Mouse (Mus musculus) brown adipose tissue, adult 24 weeks (tissue): ENCODE results near the gene Il9r. TPM values are rescaled to one million over a fixed set of nuclear protein-coding genes. Genes with fewer than 3 reads are reported as not detected.

Experiments
- H3K27ac ChIP-seq: fragments of 200-500 bp; replicated peaks from 2 replicates; pipeline ENCODE4 v1.5.1; 2012; ENCODE audit warnings: low read depth, mild to moderate bottlenecking, low read length
- H3K4me1 ChIP-seq: fragments of 200-500 bp; 2 replicates; pipeline ENCODE4 v1.6.1; 2012; ENCODE audit warnings: low read length, mixed read lengths; ENCODE audit not compliant: control insufficient read depth, insufficient read depth, insufficient read length
- H3K4me3 ChIP-seq: fragments of 200-500 bp; 2 replicates; pipeline ENCODE4 v1.5.1; 2012; ENCODE audit warnings: low read depth, mild to moderate bottlenecking, low read length, moderate library complexity; ENCODE audit not compliant: insufficient read depth
- polyA plus RNA-seq: library from polyadenylated mRNA; stranded (reverse); fragments of >200 nt; gene quantifications from 2 replicates; pipeline ENCODE4 v1.2.4, GENCODE M21; 2012; ENCODE audit not compliant: missing spikeins, insufficient read depth, insufficient read length

Gene Il9r
- not detected in 2 replicates for polyA plus RNA-seq

DNA sequence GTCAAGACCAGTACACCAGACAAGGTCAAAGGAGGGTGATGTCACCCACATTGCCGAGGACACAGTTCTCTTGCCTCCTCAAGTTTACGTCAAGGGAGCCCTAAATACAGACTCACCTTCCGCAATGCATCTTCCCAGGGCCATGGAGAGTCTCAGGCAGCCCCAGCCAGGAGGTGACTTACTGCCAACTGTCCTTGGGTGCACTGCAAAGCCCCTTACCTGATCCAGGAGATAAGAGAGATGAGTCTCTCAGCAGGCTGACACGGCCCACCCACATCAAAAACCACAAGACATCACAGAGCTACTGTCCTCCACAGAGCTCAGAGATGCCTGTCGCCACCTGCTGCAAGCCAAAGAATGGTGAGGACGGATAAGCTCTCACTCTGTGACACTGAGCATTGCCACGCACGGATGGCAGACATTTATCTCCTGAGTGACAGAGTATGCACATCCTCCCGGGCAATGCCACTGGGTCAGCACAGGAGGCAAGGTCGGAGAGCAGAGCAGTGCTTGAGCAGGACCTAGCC, at the start of gene Il9r:
Il9r (minus strand) TSS at position 205 of the 527 bp plus-strand sequence.
- Histone ChIP-seq H3K27ac (no peak within 1 kb of the TSS), H3K4me3 (no peak within 1 kb of the TSS), H3K4me1 (no peaks in the 10 kb centered on the region)

DNA sequence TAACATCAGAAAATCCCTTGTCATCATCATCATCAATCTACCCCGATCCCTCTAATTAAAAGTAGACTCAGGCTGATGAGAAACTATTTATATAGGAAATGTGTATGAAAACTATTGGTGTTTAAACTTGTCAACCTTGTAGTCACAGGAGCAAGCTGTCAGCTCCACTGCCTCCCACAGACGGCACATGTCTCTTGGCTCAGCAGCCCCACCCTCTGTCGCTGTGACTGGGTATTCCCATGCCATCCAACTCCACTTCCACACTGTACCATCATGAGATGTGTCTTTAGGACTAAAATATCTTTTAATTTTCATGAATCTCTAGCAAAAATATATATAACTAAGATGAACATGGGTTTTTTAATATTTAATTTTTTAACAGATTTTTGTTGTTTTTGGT, 48.3 kb upstream of the Il9r start:
- H3K27ac ChIP-seq = no peak overlapping the region
- H3K4me1 ChIP-seq = peaks cover 2% of the 10 kb centered on the region; the same call in 1 of the 2 replicates
- H3K4me3 ChIP-seq = no peak overlapping the region

DNA sequence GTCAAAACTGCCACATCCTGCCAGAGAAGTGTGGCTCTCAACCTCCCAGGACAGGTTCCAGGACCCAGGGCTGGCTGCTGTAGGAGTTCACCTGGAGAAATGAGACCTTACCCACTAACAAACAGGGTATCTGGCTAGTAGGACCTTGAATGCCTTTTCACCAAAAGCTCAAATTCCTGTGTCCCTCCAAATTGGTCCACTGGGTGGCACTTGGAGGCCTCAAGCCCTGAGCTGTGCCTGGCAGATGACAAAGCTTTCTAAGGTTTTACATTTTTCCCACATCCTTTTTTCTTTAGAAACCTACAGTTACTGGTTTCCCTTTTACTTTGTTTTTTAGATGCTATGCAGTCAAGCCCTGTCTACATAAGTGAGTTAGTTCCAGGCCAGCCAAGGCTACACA, 47.0 kb upstream of the Il9r start:
- peaks cover 2% of the 10 kb centered on the region; the same call in 1 of the 2 replicates for H3K4me1 ChIP-seq
- H3K27ac ChIP-seq = no peak overlapping the region
- no peak overlapping the region for H3K4me3 ChIP-seq

DNA sequence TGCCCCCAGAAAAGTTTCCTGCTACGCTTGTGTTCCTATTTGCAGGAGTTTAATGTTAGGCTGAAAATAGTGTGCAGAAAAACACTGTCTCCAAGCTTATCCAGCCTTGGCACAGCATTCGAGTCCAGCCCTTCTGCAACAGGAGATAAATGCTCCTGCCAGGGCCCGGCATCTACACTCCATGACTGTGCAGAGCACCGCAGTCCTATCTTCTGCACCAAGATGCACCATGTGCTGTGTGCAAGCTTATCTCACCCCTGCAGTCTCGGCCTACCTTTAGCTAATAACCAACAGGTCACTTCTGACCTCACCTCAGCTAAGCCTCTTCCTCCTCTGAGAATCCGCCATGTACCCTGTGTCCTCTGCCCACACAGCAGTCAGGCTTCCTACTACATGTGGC, 45.5 kb upstream of the Il9r start:
- Histone ChIP-seq H3K4me3 (no peak overlapping the region), H3K27ac (no peak overlapping the region), H3K4me1 (peaks cover 2% of the 10 kb centered on the region; the same call in 1 of the 2 replicates)

DNA sequence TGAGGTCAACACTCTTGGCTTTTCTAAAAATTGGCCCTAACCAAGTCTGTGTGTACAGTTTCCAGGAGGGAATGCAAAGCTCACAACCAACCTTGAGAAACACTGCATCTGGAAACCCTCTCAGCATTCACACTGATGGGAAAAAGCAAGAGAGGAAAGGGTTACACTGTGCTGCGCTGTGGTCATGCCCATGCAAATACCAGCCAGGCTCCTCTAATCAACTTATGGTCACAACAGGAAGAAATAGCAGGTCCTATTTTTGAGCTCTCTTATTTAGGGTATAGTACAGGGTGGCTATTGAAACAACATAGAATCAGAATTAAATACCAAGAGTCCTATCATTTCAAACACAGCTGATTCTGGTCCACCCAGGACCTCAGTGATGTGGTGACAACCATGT, 44.5 kb upstream of the Il9r start:
- Histone ChIP-seq H3K4me3 (no peak overlapping the region), H3K27ac (0 out of 2 replicates have a peak overlapping the region, but pooled peaks have one; percentile 21), H3K4me1 (peaks cover 2% of the 10 kb centered on the region; the same call in 1 of the 2 replicates)

DNA sequence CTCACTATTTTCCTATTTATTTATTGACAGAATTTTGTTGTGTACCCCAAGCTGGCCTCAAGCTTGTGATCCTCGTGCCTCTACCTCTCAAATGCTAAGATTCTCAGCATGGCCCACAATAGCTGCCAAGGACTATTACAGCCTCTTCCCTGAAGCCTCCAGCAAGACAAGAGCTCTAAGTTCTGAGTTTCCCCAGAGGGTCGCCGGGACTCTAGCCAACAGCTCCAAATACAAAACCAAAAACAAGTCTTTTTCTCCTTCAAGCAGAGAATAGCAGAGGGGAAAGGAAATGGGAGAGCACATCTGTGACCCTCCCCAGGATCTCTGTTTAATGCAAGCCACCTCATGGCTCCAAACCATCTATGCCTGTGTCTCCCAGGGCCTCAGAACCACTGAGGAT, 44.0 kb upstream of the Il9r start:
- Histone ChIP-seq H3K4me1 (peaks cover 2% of the 10 kb centered on the region; the same call in 1 of the 2 replicates), H3K27ac (peak overlapping the region; percentile 58), H3K4me3 (no peak overlapping the region)

DNA sequence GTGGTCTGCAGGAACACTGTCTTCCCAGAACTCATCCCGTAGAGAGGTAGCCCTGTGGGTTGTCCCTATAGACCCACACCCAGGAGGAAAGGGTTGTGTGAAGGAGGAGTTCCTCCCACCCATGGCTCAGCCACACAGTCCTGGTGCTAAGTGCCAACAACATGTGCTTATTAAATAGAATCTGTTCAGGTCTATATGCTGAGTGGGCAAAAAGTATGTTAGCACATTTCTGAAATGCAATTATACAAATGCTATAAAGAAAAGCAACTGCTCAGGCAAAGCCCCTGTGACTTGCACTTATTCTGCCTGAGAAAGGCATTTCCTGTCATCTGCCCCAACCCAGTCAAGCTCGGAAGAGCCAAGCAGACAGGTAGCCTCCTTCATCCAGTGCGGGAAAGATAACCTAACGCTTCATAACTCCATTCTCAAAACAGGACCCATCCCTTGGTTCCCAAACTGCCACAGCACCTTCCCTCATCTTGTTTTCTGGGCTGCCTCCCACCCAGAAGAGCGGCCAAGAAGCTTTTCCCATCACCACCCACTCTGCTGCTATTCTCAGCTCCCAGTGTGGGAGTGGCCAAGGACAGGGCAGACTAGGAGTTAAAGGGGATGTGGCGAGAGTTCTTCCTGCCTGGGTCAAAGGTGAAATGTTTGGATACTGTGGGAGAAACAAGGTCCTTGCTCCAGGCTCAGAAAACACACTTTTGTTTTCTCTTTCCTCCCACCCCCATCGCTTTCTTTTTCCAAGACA, 43.3 kb upstream of the Il9r start:
- H3K4me3 ChIP-seq = no peak overlapping the region
- peak overlapping the region; percentile 58; the same call in 1 of the 2 replicates for H3K27ac ChIP-seq
- peaks cover 2% of the 10 kb centered on the region; the same call in 1 of the 2 replicates for H3K4me1 ChIP-seq

DNA sequence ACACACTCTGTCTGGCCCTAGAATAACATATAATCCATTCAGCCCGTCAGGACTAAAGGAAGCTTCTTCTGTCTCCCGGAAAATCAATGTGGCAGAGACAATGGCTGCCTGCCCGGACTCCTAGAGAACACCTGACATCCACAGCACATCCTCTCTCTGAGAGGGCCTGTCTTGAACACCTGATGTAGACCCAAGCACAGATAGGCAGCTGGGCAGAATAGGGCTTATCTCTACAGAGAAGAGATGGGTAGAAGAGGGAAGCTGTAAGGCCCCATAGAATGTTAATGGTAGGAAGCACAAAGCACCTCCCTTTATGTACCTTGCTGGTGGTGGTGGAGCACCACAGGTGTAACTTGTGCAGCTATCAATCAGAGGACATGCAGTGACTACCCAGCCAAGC, 42.1 kb upstream of the Il9r start:
- no peak overlapping the region for H3K27ac ChIP-seq
- H3K4me1 ChIP-seq = peaks cover 2% of the 10 kb centered on the region; the same call in 1 of the 2 replicates
- no peak overlapping the region for H3K4me3 ChIP-seq

DNA sequence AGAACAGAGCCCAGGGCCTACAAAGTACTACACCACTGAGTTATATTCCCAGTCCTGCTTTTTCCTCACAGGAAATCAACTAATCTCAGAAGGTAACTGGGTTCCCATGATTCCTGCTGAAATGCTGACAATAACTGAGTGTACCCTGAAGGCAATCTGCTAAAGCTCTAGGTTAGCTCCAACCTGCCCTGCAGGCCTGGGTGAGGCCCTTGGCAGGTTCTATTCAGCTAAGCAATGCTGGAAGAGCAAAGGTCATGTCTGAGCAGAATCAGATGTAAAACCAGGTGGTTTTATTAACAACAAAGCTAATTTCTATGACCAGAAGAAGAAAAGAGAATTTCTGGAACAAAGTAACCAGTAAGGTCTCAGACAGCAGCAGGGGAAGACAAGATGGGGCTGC, 41.3 kb upstream of the Il9r start:
- H3K27ac ChIP-seq = no peak overlapping the region
- H3K4me3 ChIP-seq = no peak overlapping the region
- peaks cover 2% of the 10 kb centered on the region; the same call in 1 of the 2 replicates for H3K4me1 ChIP-seq

DNA sequence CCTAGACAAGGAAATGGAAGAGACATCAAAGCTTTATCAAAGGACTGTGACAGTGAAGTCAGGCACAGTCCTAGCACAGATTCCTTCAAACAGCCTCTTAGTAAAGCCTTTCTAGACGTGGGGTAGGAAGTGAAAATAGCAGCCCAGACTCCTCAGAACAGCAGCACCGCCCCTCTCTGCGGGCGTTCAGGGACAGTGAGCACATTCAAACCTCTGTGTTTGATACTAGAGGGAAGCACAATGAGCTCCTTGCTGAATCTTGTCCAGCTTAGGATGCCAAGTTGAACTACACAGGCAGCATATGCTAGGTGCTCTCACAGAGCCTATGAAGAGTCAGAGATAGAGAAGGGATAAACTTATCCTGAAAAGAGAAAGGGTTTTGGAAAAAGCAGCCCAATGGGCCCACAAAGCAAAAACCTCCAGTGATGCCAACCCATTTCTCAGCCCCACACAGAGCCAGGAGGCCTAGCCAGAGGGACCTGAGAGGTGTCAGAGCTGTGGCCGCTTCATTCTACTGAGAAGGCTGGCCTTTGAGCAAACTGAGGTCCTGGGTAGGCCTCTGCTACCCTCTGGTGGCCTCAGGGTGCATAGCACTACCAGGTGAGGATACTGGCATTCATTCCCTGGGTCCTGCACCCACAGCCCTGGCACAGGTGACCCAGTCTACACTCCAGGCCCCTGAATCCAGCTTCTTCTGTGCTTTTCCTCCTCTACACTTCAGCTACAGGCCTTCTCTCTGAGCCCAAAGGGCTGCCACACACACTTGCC, 38.2 kb upstream of the Il9r start:
- no peaks in the 10 kb centered on the region for H3K4me1 ChIP-seq
- H3K4me3 ChIP-seq = no peak overlapping the region
- no peak overlapping the region for H3K27ac ChIP-seq

DNA sequence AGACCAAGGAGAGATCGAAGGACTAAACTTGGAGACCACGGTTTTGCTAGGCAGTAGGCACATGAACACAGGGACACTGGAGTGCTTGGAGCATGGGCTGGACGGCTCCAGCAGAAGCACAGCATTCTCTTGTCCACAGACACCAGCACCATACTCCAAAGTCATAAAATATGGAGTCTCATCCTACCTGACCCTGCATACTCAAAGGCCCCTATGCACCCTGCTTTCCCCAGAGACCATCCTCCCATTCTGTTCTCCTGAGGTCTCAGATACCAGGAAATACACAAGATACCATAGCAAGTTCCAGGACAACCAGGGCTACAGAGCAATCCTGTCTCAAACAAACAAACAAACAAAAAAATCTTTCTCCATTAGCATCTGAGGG, 37.3 kb upstream of the Il9r start:
- Histone ChIP-seq H3K27ac (no peak overlapping the region), H3K4me3 (no peak overlapping the region), H3K4me1 (no peaks in the 10 kb centered on the region)

DNA sequence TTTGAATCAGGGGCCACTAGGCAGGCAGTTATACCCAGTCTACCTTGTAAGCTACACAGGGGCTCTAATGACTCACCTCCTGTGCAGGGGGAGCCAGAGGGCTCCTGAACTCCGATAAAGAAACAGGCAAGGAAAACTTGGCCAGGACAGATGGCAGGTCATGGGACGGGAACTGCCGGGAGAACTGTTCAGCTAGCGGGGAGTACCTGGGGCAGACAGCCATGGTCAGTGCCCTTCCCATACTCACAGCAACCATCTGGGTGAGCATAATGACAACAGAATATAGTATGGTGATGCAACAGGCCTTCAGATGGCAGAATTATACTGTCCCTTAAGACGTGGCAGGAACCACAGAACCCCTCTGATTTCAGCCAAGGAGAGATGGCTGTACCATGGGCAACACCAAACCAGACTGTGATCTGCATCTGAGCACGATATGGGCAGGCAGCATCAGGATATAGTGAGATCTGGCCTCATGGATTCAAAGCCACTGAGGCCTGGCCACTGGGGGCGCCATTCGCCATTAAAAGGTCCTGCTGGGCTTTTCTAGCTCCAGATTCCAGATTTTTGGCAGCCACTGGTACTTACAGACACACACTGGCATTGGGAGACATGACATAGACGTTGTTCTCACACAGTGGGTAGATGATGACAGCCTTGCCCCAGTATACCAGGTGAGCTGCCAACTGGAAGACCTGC, 36.8 kb upstream of the Il9r start:
- H3K27ac ChIP-seq = no peak overlapping the region
- H3K4me3 ChIP-seq = no peak overlapping the region
- H3K4me1 ChIP-seq = no peaks in the 10 kb centered on the region

DNA sequence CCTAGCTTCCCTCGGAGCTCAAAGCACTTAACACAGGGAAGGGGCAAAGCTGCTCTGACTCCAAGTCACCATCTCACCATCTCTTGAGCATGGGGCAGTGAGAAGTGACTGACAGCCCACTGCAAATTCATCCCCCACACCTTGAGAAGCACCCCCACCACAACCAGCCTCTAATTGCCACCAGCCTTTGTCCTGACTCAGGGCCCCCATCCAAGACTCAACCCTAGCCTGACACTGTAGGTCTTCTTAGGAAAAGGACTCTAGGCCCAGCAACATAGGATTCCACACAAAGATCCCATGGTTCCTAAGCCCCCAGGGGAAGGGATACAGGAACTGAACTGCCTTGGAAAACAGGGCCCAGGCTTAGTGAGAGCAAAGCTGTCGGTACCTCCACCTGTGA, 36.1 kb upstream of the Il9r start:
- Histone ChIP-seq H3K4me3 (no peak overlapping the region), H3K27ac (no peak overlapping the region), H3K4me1 (no peaks in the 10 kb centered on the region)

DNA sequence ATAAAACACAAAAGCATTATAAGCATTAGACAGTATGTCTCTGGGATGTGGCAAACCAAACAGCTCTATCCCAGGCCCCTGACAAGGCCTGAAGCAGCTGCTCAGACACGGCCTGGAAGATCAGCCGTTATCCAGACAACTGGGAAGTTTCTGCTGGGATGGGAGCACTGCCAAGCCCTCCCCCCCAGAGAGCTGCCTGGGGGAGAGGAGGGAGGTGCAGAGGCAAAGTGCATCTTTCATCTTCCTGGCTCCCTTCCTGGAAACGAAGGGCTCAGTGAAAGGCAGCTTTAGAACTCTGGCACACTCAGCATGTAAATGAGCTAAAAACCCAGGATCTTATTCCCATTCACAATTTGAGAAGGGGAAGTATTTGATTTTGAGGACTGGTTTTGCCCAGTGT, 35.6 kb upstream of the Il9r start:
- no peak overlapping the region for H3K27ac ChIP-seq
- H3K4me1 ChIP-seq = no peaks in the 10 kb centered on the region

More for the DNA sequence above, 35.6 kb upstream of the Il9r start:
- no peak overlapping the region for H3K4me3 ChIP-seq
